Mouse (Mus musculus) cortical plate, adult 2 months (tissue): Measurements from ENCODE around the gene Emc6.

Source experiments
- CTCF ChIP-seq: fragments of 200-500 bp; IDR thresholded peaks from 2 replicates; pipeline ENCODE4 v1.5.1; 2011; ENCODE audit warnings: mild to moderate bottlenecking, control low read depth, low read length; ENCODE audit not compliant: insufficient read depth; ENCODE audit errors: extremely low read depth
- POLR2A ChIP-seq: fragments of 200-500 bp; IDR thresholded peaks from 2 replicates; pipeline ENCODE4 v1.6.1; 2011; ENCODE audit warnings: mild to moderate bottlenecking, low read length, control low read depth; ENCODE audit not compliant: insufficient read depth; ENCODE audit errors: extremely low read depth

GRCm38 (mm10) chr11:73137116-73137515 is 39.7 kb downstream of the Emc6 start:
- TF ChIP-seq CTCF = no peak
- no peak for TF ChIP-seq POLR2A
